Mouse (Mus musculus) small intestine, adult 2 months (tissue): ENCODE results near the gene Plaur. TPM values are rescaled to one million over a fixed set of nuclear protein-coding genes. Genes with fewer than 3 reads are reported as not detected.

ENCODE experiments used
- H3K27ac ChIP-seq: fragments of 200-500 bp; 2 replicates; pipeline ENCODE4 v1.5.1; 2012; ENCODE audit warnings: low read depth, low read length, control low read depth, inconsistent platforms; ENCODE audit not compliant: insufficient read depth
- H3K27me3 ChIP-seq: fragments of 200-500 bp; 2 replicates; pipeline ENCODE4 v1.6.1; 2012; ENCODE audit warnings: mild to moderate bottlenecking, moderate library complexity, low read length, inconsistent platforms; ENCODE audit not compliant: control insufficient read depth, insufficient read depth
- H3K36me3 ChIP-seq: fragments of 200-500 bp; 2 replicates; pipeline ENCODE4 v1.6.1; 2012; ENCODE audit warnings: mild to moderate bottlenecking, low read length, control low read depth, inconsistent platforms; ENCODE audit not compliant: control insufficient read depth, insufficient read depth
- H3K4me1 ChIP-seq: fragments of 200-500 bp; 2 replicates; pipeline ENCODE4 v1.6.1; 2012; ENCODE audit warnings: low read length, inconsistent platforms, mixed read lengths; ENCODE audit not compliant: control insufficient read depth, insufficient read depth, insufficient read length
- H3K4me3 ChIP-seq: fragments of 200-500 bp; 2 replicates; pipeline ENCODE4 v1.5.1; 2012; ENCODE audit warnings: low read depth, mild to moderate bottlenecking, control low read depth, inconsistent platforms, low read length, moderate library complexity
- CTCF ChIP-seq: fragments of 200-500 bp; IDR thresholded peaks from 2 replicates; pipeline ENCODE4 v1.5.1; 2012; ENCODE audit warnings: low read depth, mild to moderate bottlenecking, control low read depth, inconsistent platforms, low read length, moderate library complexity, mixed read lengths; ENCODE audit not compliant: insufficient replicate concordance, insufficient read length; ENCODE audit errors: extremely low read depth
- POLR2A ChIP-seq: fragments of 200-500 bp; IDR thresholded peaks from 2 replicates; pipeline ENCODE4 v1.6.1; 2012; ENCODE audit warnings: low read depth, mild to moderate bottlenecking, control low read depth, inconsistent platforms, low read length, moderate library complexity
- WGBS: fragments of 180-500 bp; shearing (Covaris S2); methylation state at CpG from one replicate; pipeline ENCODE4 v1.1.7; 2018; 5-methylcytosine and 5-hydroxymethylcytosine counted together
- polyA plus RNA-seq: library from polyadenylated mRNA; depleted of rRNA; stranded (reverse); fragments of >200 nt; gene quantifications from 2 replicates; pipeline ENCODE4 v1.2.3, GENCODE M21; 2012

Gene Plaur
- polyA plus RNA-seq, 1 experiment: 9.9 TPM

- Histone ChIP-seq H3K4me1 (no peaks in the 10 kb centered on the region), H3K4me3 (no peak overlapping the region), H3K36me3 (0 out of 2 replicates have a peak, but pooled peaks cover 2% of the 10 kb centered on the region), H3K27ac (no peak overlapping the region), H3K27me3 (no peaks in the 10 kb centered on the region)
- TF ChIP-seq POLR2A (no peak), CTCF (peak; percentile 47; the same call in 1 of the 2 replicates)
- WGBS: 93% methylated on average over 3 of the region's 3 CpGs
These were observed 6.8 kb downstream of the Plaur start for GRCm38 (mm10) chr7:24469126-24469525.

GRCm38 (mm10) chr7:24470356-24470755, 8.1 kb downstream of the Plaur start:
- H3K4me3 ChIP-seq: no peak overlapping the region
- no peak overlapping the region for H3K27ac ChIP-seq
- H3K4me1 ChIP-seq: no peaks in the 10 kb centered on the region; the same call in 1 of the 2 replicates
- no peak for TF ChIP-seq POLR2A
- TF ChIP-seq CTCF: no peak
- WGBS: 92% methylated on average over 7 of the region's 7 CpGs
- H3K27me3 ChIP-seq: no peaks in the 10 kb centered on the region
- 0 out of 2 replicates have a peak, but pooled peaks cover 2% of the 10 kb centered on the region for H3K36me3 ChIP-seq

GRCm38 (mm10) chr7:24472442-24472841, 10.2 kb downstream of the Plaur start:
- H3K27ac ChIP-seq: no peak overlapping the region
- 71% methylated on average over 6 of the region's 6 CpGs for WGBS
- no peaks in the 10 kb centered on the region; the same call in 1 of the 2 replicates for H3K4me1 ChIP-seq
- no peaks in the 10 kb centered on the region for H3K27me3 ChIP-seq
- no peak overlapping the region for H3K4me3 ChIP-seq
- TF ChIP-seq POLR2A: no peak
- TF ChIP-seq CTCF: no peak
- 0 out of 2 replicates have a peak, but pooled peaks cover 2% of the 10 kb centered on the region for H3K36me3 ChIP-seq

GRCm38 (mm10) chr7:24472937-24473336, 10.7 kb downstream of the Plaur start:
- Histone ChIP-seq H3K27me3 (no peaks in the 10 kb centered on the region), H3K27ac (no peak overlapping the region), H3K36me3 (0 out of 2 replicates have a peak, but pooled peaks cover 2% of the 10 kb centered on the region), H3K4me1 (no peaks in the 10 kb centered on the region; the same call in 1 of the 2 replicates), H3K4me3 (no peak overlapping the region)
- WGBS: 79% methylated on average over 7 of the region's 7 CpGs
- TF ChIP-seq POLR2A: no peak
- peak; percentile 70; the same call in 1 of the 2 replicates for TF ChIP-seq CTCF

- no peaks in the 10 kb centered on the region for H3K27me3 ChIP-seq
- H3K4me3 ChIP-seq: no peak overlapping the region
- peak; percentile 88 for TF ChIP-seq CTCF
- no peak for TF ChIP-seq POLR2A
- 53% methylated on average over 10 of the region's 10 CpGs for WGBS
- H3K27ac ChIP-seq: no peak overlapping the region
- 0 out of 2 replicates have a peak, but pooled peaks cover 2% of the 10 kb centered on the region for H3K36me3 ChIP-seq
- H3K4me1 ChIP-seq: no peaks in the 10 kb centered on the region; the same call in 1 of the 2 replicates
These were observed 11.7 kb downstream of the Plaur start for GRCm38 (mm10) chr7:24473913-24474529.

- no peaks in the 10 kb centered on the region; the same call in 1 of the 2 replicates for H3K4me1 ChIP-seq
- no peak overlapping the region for H3K27ac ChIP-seq
- TF ChIP-seq POLR2A (no peak), CTCF (no peak)
- no peaks in the 10 kb centered on the region for H3K27me3 ChIP-seq
- H3K4me3 ChIP-seq: no peak overlapping the region
- 49% methylated on average over 21 of the region's 21 CpGs for WGBS
- 0 out of 2 replicates have a peak, but pooled peaks cover 2% of the 10 kb centered on the region for H3K36me3 ChIP-seq
These were observed 12.7 kb downstream of the Plaur start for GRCm38 (mm10) chr7:24474811-24475506.

- Histone ChIP-seq H3K4me3 (no peak overlapping the region), H3K27ac (no peak overlapping the region), H3K36me3 (0 out of 2 replicates have a peak, but pooled peaks cover 2% of the 10 kb centered on the region), H3K27me3 (peaks cover 4% of the 10 kb centered on the region; the same call in 1 of the 2 replicates), H3K4me1 (peaks cover under 1% of the 10 kb centered on the region)
- WGBS: 79% methylated on average over 8 of the region's 8 CpGs
- no peak for TF ChIP-seq POLR2A
- no peak for TF ChIP-seq CTCF
These were observed 14.1 kb downstream of the Plaur start for GRCm38 (mm10) chr7:24476338-24476737.
